Mouse (Mus musculus): Measurements from ENCODE around the gene Capza2. TPM values are rescaled to one million over a fixed set of nuclear protein-coding genes. Genes with fewer than 3 reads are reported as not detected.

Gene Capza2
- polyA plus RNA-seq, 1 experiment: 67.3 TPM

GRCm38 (mm10) chr6:17606915-17607314 is 29.1 kb upstream of the Capza2 start:
- no peak overlapping the region for H3K27ac ChIP-seq (ENCODE audit: control insufficient read depth, insufficient read depth, low read depth, low read length, poor library complexity)
- H3K4me1 ChIP-seq (ENCODE audit: control insufficient read depth, insufficient read depth, low read length): peaks cover 1% of the 10 kb centered on the region; the same call in 1 of the 2 replicates
- no peak overlapping the region for H3K4me3 ChIP-seq (replicated peaks; ENCODE audit: control insufficient read depth, low read depth, low read length)
- TF ChIP-seq POLR2A (IDR thresholded peaks at IDR 0.05; ENCODE audit: borderline replicate concordance, control insufficient read depth, low read depth, low read length) (no peak), CTCF (IDR thresholded peaks at IDR 0.05; ENCODE audit: control insufficient read depth, insufficient read depth, low read length) (no peak)
- WGBS: 37% methylated on average over 1 of the region's 1 CpGs

- 16% methylated on average over 11 of the region's 11 CpGs for WGBS
- TF ChIP-seq POLR2A (IDR thresholded peaks at IDR 0.05; ENCODE audit: borderline replicate concordance, control insufficient read depth, low read depth, low read length) (no peak), CTCF (IDR thresholded peaks at IDR 0.05; ENCODE audit: control insufficient read depth, insufficient read depth, low read length) (no peak)
- peaks cover 1% of the 10 kb centered on the region; the same call in 1 of the 2 replicates for H3K4me1 ChIP-seq (ENCODE audit: control insufficient read depth, insufficient read depth, low read length)
- no peak overlapping the region for H3K4me3 ChIP-seq (replicated peaks; ENCODE audit: control insufficient read depth, low read depth, low read length)
- H3K27ac ChIP-seq (ENCODE audit: control insufficient read depth, insufficient read depth, low read depth, low read length, poor library complexity): no peak overlapping the region; the same call in 1 of the 2 replicates
These were observed 24.6 kb upstream of the Capza2 start for GRCm38 (mm10) chr6:17611352-17612010.

GRCm38 (mm10) chr6:17612652-17613051 is 23.4 kb upstream of the Capza2 start:
- Histone ChIP-seq H3K27ac (ENCODE audit: control insufficient read depth, insufficient read depth, low read depth, low read length, poor library complexity) (no peak overlapping the region), H3K4me3 (replicated peaks; ENCODE audit: control insufficient read depth, low read depth, low read length) (no peak overlapping the region), H3K4me1 (ENCODE audit: control insufficient read depth, insufficient read depth, low read length) (peaks cover 1% of the 10 kb centered on the region; the same call in 1 of the 2 replicates)
- no peak for TF ChIP-seq CTCF (IDR thresholded peaks at IDR 0.05; ENCODE audit: control insufficient read depth, insufficient read depth, low read length)
- TF ChIP-seq POLR2A (IDR thresholded peaks at IDR 0.05; ENCODE audit: borderline replicate concordance, control insufficient read depth, low read depth, low read length): no peak
- 77% methylated on average over 4 of the region's 4 CpGs for WGBS

GRCm38 (mm10) chr6:17620823-17621222 is 15.2 kb upstream of the Capza2 start:
- H3K27ac ChIP-seq (ENCODE audit: control insufficient read depth, insufficient read depth, low read depth, low read length, poor library complexity): no peak overlapping the region
- TF ChIP-seq POLR2A (IDR thresholded peaks at IDR 0.05; ENCODE audit: borderline replicate concordance, control insufficient read depth, low read depth, low read length): no peak
- TF ChIP-seq CTCF (IDR thresholded peaks at IDR 0.05; ENCODE audit: control insufficient read depth, insufficient read depth, low read length): no peak
- no peaks in the 10 kb centered on the region for H3K4me1 ChIP-seq (ENCODE audit: control insufficient read depth, insufficient read depth, low read length)
- WGBS: 83% methylated on average over 4 of the region's 4 CpGs
- H3K4me3 ChIP-seq (replicated peaks; ENCODE audit: control insufficient read depth, low read depth, low read length): no peak overlapping the region

- WGBS: 66% methylated on average over 3 of the region's 3 CpGs
- no peak overlapping the region for H3K27ac ChIP-seq (ENCODE audit: control insufficient read depth, insufficient read depth, low read depth, low read length, poor library complexity)
These were observed 14.6 kb upstream of the Capza2 start for GRCm38 (mm10) chr6:17621436-17621835.

GRCm38 (mm10) chr6:17628701-17629455 is 7.2 kb upstream of the Capza2 start:
- Histone ChIP-seq H3K4me3 (replicated peaks; ENCODE audit: control insufficient read depth, low read depth, low read length) (no peak overlapping the region), H3K27ac (ENCODE audit: control insufficient read depth, insufficient read depth, low read depth, low read length, poor library complexity) (no peak overlapping the region), H3K4me1 (ENCODE audit: control insufficient read depth, insufficient read depth, low read length) (no peaks in the 10 kb centered on the region; the same call in 1 of the 2 replicates)
- WGBS: 30% methylated on average over 6 of the region's 6 CpGs
- TF ChIP-seq POLR2A (IDR thresholded peaks at IDR 0.05; ENCODE audit: borderline replicate concordance, control insufficient read depth, low read depth, low read length) (no peak), CTCF (IDR thresholded peaks at IDR 0.05; ENCODE audit: control insufficient read depth, insufficient read depth, low read length) (no peak)

More at GRCm38 (mm10) chr6:17621436-17621835, 14.6 kb upstream of the Capza2 start:
- no peak overlapping the region for H3K4me3 ChIP-seq (replicated peaks; ENCODE audit: control insufficient read depth, low read depth, low read length)
- no peak for TF ChIP-seq CTCF (IDR thresholded peaks at IDR 0.05; ENCODE audit: control insufficient read depth, insufficient read depth, low read length)
- no peak for TF ChIP-seq POLR2A (IDR thresholded peaks at IDR 0.05; ENCODE audit: borderline replicate concordance, control insufficient read depth, low read depth, low read length)
- no peaks in the 10 kb centered on the region for H3K4me1 ChIP-seq (ENCODE audit: control insufficient read depth, insufficient read depth, low read length)

- Histone ChIP-seq H3K4me1 (ENCODE audit: control insufficient read depth, insufficient read depth, low read length) (no peaks in the 10 kb centered on the region; the same call in 1 of the 2 replicates), H3K27ac (ENCODE audit: control insufficient read depth, insufficient read depth, low read depth, low read length, poor library complexity) (no peak overlapping the region), H3K4me3 (replicated peaks; ENCODE audit: control insufficient read depth, low read depth, low read length) (no peak overlapping the region)
- WGBS: 40% methylated on average over 5 of the region's 5 CpGs
- TF ChIP-seq CTCF (IDR thresholded peaks at IDR 0.05; ENCODE audit: control insufficient read depth, insufficient read depth, low read length) (no peak), POLR2A (IDR thresholded peaks at IDR 0.05; ENCODE audit: borderline replicate concordance, control insufficient read depth, low read depth, low read length) (no peak)
These were observed 6.3 kb upstream of the Capza2 start for GRCm38 (mm10) chr6:17629756-17630155.

DNA sequence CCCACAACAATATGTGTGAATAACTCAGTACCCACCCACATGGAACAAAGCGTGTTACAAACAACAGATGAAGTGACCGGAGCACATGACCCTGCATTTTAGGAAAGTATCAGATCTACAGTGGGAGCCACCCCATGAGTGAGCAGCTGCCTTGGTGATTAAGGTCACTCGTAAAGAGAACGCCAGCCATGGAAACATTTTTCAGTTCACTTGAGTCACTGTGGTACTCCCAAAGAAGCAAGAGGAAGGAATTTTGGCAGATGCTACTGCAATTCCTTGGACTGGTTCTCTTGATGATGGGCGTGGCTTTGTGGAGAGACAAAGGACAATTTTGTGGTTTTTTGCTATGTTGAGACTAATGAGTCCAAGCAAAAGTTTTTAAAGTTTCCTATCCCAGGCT is 4.4 kb upstream of the Capza2 start:
- H3K4me3 ChIP-seq (replicated peaks; ENCODE audit: control insufficient read depth, low read depth, low read length): no peak overlapping the region
- H3K4me1 ChIP-seq (ENCODE audit: control insufficient read depth, insufficient read depth, low read length): no peaks in the 10 kb centered on the region; the same call in 1 of the 2 replicates
- H3K27ac ChIP-seq (ENCODE audit: control insufficient read depth, insufficient read depth, low read depth, low read length, poor library complexity): no peak overlapping the region
- WGBS: 63% methylated on average over 5 of the region's 5 CpGs
- TF ChIP-seq CTCF (IDR thresholded peaks at IDR 0.05; ENCODE audit: control insufficient read depth, insufficient read depth, low read length) (no peak), POLR2A (IDR thresholded peaks at IDR 0.05; ENCODE audit: borderline replicate concordance, control insufficient read depth, low read depth, low read length) (no peak)
